Mouse (Mus musculus) hindbrain, embryonic 16.5 days (tissue): Measurements from ENCODE around the gene Ldhb. TPM values are rescaled to one million over a fixed set of nuclear protein-coding genes. Genes with fewer than 3 reads are reported as not detected.

ENCODE experiments used
- ATAC-seq: fragments of 200-750 bp; cut with Nextera tagmentation; 2 replicates; pipeline ENCODE4 v1.8.0; 2017; ENCODE audit warnings: moderate TSS enrichment, moderate library complexity
- H3K27ac ChIP-seq: fragments of 300-500 bp; sonication (generic); 2 replicates; pipeline ENCODE4 v1.5.1; 2014; ENCODE audit warnings: low read depth, mild to moderate bottlenecking, control low read depth, low read length, moderate library complexity
- H3K27me3 ChIP-seq: fragments of 300-500 bp; sonication (generic); replicated peaks from 2 replicates; pipeline ENCODE4 v1.6.1; 2014; ENCODE audit warnings: low read length; ENCODE audit not compliant: control insufficient read depth, insufficient read depth
- H3K36me3 ChIP-seq: fragments of 300-500 bp; sonication (generic); 2 replicates; pipeline ENCODE4 v1.6.1; 2014; ENCODE audit warnings: mild to moderate bottlenecking, low read length, moderate library complexity, mixed read lengths; ENCODE audit not compliant: control insufficient read depth, insufficient read depth
- H3K4me1 ChIP-seq: fragments of 300-500 bp; sonication (generic); 2 replicates; pipeline ENCODE4 v1.6.1; 2014; ENCODE audit warnings: low read depth, low read length; ENCODE audit not compliant: control insufficient read depth, insufficient read depth
- H3K4me2 ChIP-seq: fragments of 300-500 bp; sonication (generic); 2 replicates; pipeline ENCODE4 v1.6.1; 2014; ENCODE audit warnings: mild to moderate bottlenecking, low read length, control low read depth, moderate library complexity
- H3K4me3 ChIP-seq: fragments of 300-500 bp; sonication (generic); 2 replicates; pipeline ENCODE4 v1.5.1; 2014; ENCODE audit warnings: mild to moderate bottlenecking, low read length, control low read depth, moderate library complexity
- H3K9ac ChIP-seq: fragments of 300-500 bp; sonication (generic); 2 replicates; pipeline ENCODE4 v1.6.1; 2014; ENCODE audit warnings: low read depth, mild to moderate bottlenecking, control low read depth, low read length, moderate library complexity
- H3K9me3 ChIP-seq: fragments of 300-500 bp; sonication (generic); 2 replicates; pipeline ENCODE4 v1.6.1; 2014; ENCODE audit warnings: mild to moderate bottlenecking, low read length, moderate library complexity; ENCODE audit not compliant: control insufficient read depth
- WGBS: fragments of 180-500 bp; shearing (Covaris S2); extraction: QIAGEN DNeasy Blood & Tissue Kit; methylation state at CpG from one replicate; pipeline ENCODE4 v1.1.7; 2014; 5-methylcytosine and 5-hydroxymethylcytosine counted together
- polyA plus RNA-seq: library from polyadenylated mRNA; unstranded; fragments of >200 nt; fragmentation: Nextera tagmentation; extraction: Ambion mirVana; gene quantifications from 2 replicates; pipeline ENCODE4 v1.2.1, GENCODE M21; 2015

The Ldhb gene
- polyA plus RNA-seq, 1 experiment from 2014 or later, result 590 TPM

GRCm38 (mm10) chr6:142540561-142541160 is 32.9 kb upstream of the Ldhb start:
- no peaks in the 10 kb centered on the region for H3K4me1 ChIP-seq
- H3K36me3 ChIP-seq, result no peaks in the 10 kb centered on the region
- WGBS, result 92% methylated on average over 10 of the region's 10 CpGs

GRCm38 (mm10) chr6:142540131-142540530 is 32.4 kb upstream of the Ldhb start:
- H3K27ac ChIP-seq, result no peak overlapping the region
- no peaks in the 10 kb centered on the region for H3K9me3 ChIP-seq
- no peak for ATAC-seq
- 92% methylated on average over 5 of the region's 5 CpGs for WGBS
- H3K4me1 ChIP-seq, result no peaks in the 10 kb centered on the region
- H3K4me2 ChIP-seq, result no peak overlapping the region
- H3K36me3 ChIP-seq, result no peaks in the 10 kb centered on the region
- no peak overlapping the region for H3K4me3 ChIP-seq
- no peak overlapping the region for H3K9ac ChIP-seq
- H3K27me3 ChIP-seq, result no peaks in the 10 kb centered on the region

More at GRCm38 (mm10) chr6:142540561-142541160, 32.9 kb upstream of the Ldhb start:
- H3K9me3 ChIP-seq, result no peaks in the 10 kb centered on the region
- no peak for ATAC-seq
- H3K27ac ChIP-seq, result no peak overlapping the region
- H3K27me3 ChIP-seq, result no peaks in the 10 kb centered on the region
- no peak overlapping the region for H3K9ac ChIP-seq
- no peak overlapping the region for H3K4me3 ChIP-seq
- H3K4me2 ChIP-seq, result no peak overlapping the region

GRCm38 (mm10) chr6:142538503-142538902 is 30.7 kb upstream of the Ldhb start:
- H3K4me2 ChIP-seq, result no peak overlapping the region

GRCm38 (mm10) chr6:142533412-142533811 is 25.7 kb upstream of the Ldhb start:
- 86% methylated on average over 5 of the region's 5 CpGs for WGBS
- no peak overlapping the region for H3K27ac ChIP-seq
- H3K27me3 ChIP-seq, result no peaks in the 10 kb centered on the region
- no peaks in the 10 kb centered on the region for H3K36me3 ChIP-seq
- H3K4me3 ChIP-seq, result no peak overlapping the region
- no peak overlapping the region for H3K9ac ChIP-seq
- H3K9me3 ChIP-seq, result no peaks in the 10 kb centered on the region
- no peak for ATAC-seq
- no peak overlapping the region for H3K4me2 ChIP-seq
- H3K4me1 ChIP-seq, result no peaks in the 10 kb centered on the region

More at GRCm38 (mm10) chr6:142538503-142538902, 30.7 kb upstream of the Ldhb start:
- no peak overlapping the region for H3K27ac ChIP-seq
- H3K36me3 ChIP-seq, result no peaks in the 10 kb centered on the region
- ATAC-seq, result no peak
- no peaks in the 10 kb centered on the region for H3K27me3 ChIP-seq
- no peaks in the 10 kb centered on the region for H3K4me1 ChIP-seq
- H3K9me3 ChIP-seq, result no peaks in the 10 kb centered on the region
- H3K4me3 ChIP-seq, result no peak overlapping the region
- WGBS, result 85% methylated on average over 17 of the region's 17 CpGs
- H3K9ac ChIP-seq, result no peak overlapping the region

DNA sequence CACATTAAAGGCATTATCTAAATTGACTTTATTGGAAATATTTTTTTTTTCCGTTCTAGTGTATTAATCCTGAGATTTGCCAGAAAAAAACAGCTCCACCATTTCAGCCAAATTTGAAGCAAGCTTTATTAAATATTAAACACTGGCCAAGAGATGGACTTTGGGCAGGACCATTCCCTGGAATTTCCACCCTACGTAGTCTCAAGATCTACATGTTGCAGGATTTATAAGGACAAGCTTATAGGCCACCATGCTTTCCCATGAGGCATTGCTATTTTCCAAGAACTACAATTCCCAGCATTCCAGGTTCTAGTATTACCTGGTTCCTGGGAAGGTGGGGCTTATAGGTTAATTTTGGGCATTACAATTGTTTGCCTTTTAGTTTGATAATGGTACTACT is 24.9 kb upstream of the Ldhb start:
- WGBS, result 93% methylated on average over 2 of the region's 2 CpGs
- H3K27me3 ChIP-seq, result no peaks in the 10 kb centered on the region
- H3K4me1 ChIP-seq, result no peaks in the 10 kb centered on the region
- H3K9ac ChIP-seq, result no peak overlapping the region
- H3K36me3 ChIP-seq, result no peaks in the 10 kb centered on the region
- no peaks in the 10 kb centered on the region for H3K9me3 ChIP-seq
- no peak for ATAC-seq
- H3K27ac ChIP-seq, result no peak overlapping the region
- no peak overlapping the region for H3K4me3 ChIP-seq
- no peak overlapping the region for H3K4me2 ChIP-seq

DNA sequence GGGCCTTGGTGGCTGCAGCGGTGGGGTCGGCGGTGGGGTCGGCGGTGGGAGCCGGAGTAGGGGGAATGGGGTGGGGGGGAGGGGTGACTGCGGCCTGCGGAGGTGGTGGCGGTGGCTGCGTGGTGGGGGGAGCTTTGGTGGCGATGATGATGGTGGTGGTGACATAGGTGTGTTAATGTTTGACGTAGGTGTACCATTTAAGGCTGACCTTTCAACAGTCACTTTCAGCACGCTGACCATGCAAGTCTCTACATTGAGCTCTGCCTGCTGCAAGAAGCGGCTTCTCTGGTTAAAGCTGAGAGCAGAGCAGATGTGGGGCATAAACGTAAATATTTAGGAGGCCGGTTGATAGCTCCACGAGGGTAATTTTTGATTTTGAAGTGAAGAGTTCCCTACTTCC is 24.4 kb upstream of the Ldhb start:
- Histone ChIP-seq H3K4me1 (no peaks in the 10 kb centered on the region), H3K27ac (no peak overlapping the region), H3K4me2 (no peak overlapping the region), H3K4me3 (no peak overlapping the region), H3K36me3 (no peaks in the 10 kb centered on the region), H3K9ac (no peak overlapping the region), H3K9me3 (no peaks in the 10 kb centered on the region), H3K27me3 (no peaks in the 10 kb centered on the region)
- WGBS, result 93% methylated on average over 17 of the region's 17 CpGs
- no peak for ATAC-seq

DNA sequence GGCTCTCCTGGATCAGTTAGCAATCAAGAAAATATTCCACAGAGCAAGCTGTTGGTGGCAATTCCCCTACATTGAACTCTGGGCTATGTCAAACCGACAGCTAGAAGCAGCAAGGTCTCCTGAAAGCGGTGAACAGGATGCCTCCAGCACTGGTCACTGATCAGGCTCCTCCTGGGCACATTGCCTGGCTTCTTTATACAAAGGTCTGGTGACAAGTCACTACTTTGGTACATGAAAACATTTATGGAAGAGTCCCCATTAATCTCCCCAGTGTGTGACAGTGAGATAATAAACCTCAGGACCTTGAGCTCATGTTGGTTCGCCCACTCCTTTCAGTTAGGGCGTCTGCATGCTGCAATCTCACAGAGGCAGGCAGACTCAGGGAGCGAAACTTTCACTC is 22.6 kb upstream of the Ldhb start:
- Histone ChIP-seq H3K9me3 (no peaks in the 10 kb centered on the region), H3K4me1 (no peaks in the 10 kb centered on the region), H3K36me3 (no peaks in the 10 kb centered on the region), H3K27ac (no peak overlapping the region), H3K4me3 (no peak overlapping the region), H3K9ac (no peak overlapping the region), H3K4me2 (no peak overlapping the region), H3K27me3 (no peaks in the 10 kb centered on the region)
- no peak for ATAC-seq
- WGBS, result 71% methylated on average over 5 of the region's 5 CpGs

DNA sequence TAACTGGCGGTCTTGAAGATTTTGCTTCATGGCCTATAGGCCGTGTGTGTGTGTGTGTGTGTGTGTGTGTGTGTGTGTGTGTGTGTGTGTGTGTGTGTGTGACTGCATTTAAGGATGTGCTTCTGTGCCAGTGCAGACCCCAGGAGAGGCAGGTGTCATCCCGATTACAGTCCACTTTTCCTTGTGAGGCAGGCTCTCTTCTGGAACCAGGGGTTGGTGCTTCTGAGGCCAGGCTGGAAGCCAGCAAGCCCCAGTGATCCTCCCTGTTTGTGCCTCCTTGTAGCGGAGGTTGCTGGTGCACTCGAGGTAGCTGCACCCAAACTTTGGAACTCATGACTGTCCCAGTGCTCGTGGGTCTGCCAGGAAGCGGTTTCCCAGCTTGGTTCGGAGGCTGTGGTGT is 21.9 kb upstream of the Ldhb start:
- Histone ChIP-seq H3K27me3 (no peaks in the 10 kb centered on the region), H3K4me2 (no peak overlapping the region), H3K4me3 (no peak overlapping the region), H3K9me3 (no peaks in the 10 kb centered on the region), H3K27ac (no peak overlapping the region), H3K4me1 (no peaks in the 10 kb centered on the region), H3K9ac (no peak overlapping the region), H3K36me3 (no peaks in the 10 kb centered on the region)
- 81% methylated on average over 8 of the region's 8 CpGs for WGBS
- no peak for ATAC-seq

DNA sequence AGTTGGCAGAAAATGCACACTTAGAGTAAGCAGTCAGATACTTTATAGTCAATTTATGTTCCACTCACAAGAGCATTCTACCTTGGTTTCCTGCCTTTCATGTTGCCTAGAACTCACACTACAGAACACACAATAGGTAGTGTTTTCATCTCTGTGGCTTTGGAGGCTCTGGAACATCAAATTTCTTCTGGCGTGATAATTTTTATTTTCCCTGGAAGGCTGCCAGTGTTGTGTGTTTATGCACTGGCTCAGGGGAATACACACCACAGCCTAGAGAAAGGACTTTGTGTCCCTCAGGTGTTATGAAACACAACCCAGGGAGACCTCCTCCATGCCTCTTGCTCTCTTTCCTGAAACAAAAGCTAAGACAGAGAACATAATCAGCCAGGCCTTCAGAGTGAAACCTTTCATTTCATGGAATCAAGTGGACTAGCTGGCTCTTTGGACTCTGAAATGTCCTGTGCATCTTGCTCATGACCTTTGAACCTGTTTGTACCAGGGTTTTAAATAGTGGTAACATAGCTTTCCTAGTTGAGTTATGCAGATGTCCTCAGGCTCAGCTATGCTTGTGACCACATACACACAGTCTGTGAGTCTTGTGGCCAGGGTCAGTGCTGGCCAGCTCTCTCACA is 20.3 kb upstream of the Ldhb start:
- Histone ChIP-seq H3K36me3 (no peaks in the 10 kb centered on the region), H3K4me2 (no peak overlapping the region), H3K4me3 (no peak overlapping the region), H3K27me3 (no peaks in the 10 kb centered on the region), H3K9ac (no peak overlapping the region), H3K9me3 (no peaks in the 10 kb centered on the region), H3K27ac (no peak overlapping the region), H3K4me1 (no peaks in the 10 kb centered on the region)
- WGBS, result 58% methylated on average over 1 of the region's 1 CpGs
- ATAC-seq, result no peak
